ENCODE assay signal across 12 mouse cellular contexts in the genomic region with DNA sequence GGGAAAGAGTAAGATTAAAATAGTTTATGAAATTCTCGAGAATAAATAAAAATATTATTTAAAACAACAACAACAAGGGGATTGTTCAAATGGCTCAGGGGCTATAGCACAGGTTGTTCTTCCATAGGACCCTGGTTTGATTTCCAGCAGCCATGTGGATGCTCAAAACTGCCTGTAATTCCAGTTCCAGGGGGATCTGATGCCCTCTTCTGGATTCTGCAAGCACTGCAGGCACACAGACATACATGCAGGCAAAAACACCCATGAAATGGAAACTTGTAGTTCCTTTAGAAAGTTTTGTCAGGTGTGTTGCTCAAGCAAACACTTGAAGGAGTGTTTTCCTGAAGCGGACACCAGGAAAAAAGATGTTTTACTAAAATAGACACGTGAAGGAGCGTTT. TPM values are rescaled to one million over a fixed set of nuclear protein-coding genes. Genes with fewer than 3 reads are reported as not detected.
DNase-seq lines count a peak whose midpoint lies in the region; ATAC-seq and TF ChIP-seq lines count a peak whose summit lies in the region.
"Had no signal": no experiment of that assay in that cellular context is flagged by ENCODE, and none has a peak within 500 bp of the region (broad histone marks: within the 10 kb centered on the region; RNA-seq: fewer than 3 reads in every experiment).

No protein-coding gene starts in this region.

- no peak for TF ChIP-seq EP300 in heart, postnatal 0 days (IDR thresholded peaks at IDR 0.05; ENCODE audit: low read depth)
- no peak for TF ChIP-seq EP300 in lung, postnatal 0 days (IDR thresholded peaks at IDR 0.05)

- WGBS in heart, postnatal 0 days, result 68% methylated on average over 4 of the region's 4 CpGs
- whole genome bisulfite sequencing in lung, postnatal 0 days, result 62% methylated on average over 4 of the region's 4 CpGs

- H3K36me3 ChIP-seq in heart, postnatal 0 days (replicated peaks; ENCODE audit: control insufficient read depth, insufficient read depth, low read length), result no peaks in the 10 kb centered on the region
- H3K36me3 ChIP-seq in lung, postnatal 0 days (ENCODE audit: insufficient read depth, low read length), result no peaks in the 10 kb centered on the region
- H3K36me3 ChIP-seq: hindbrain, embryonic 12.5 days; lung, embryonic 15.5 days had no signal

- no peak for ATAC-seq in heart, postnatal 0 days (ENCODE audit: insufficient read depth, low read depth)
- ATAC-seq in lung, postnatal 0 days, result no peak
- ATAC-seq: Patski had no signal

- DNase-seq in heart, postnatal 0 days (ENCODE audit: low spot score), result no peak
- DNase-seq in heart, adult 11 months, result no peak
- no peak for DNase-seq in lung, postnatal 0 days (ENCODE audit: low spot score)
- no peak for DNase-seq in lung, postnatal 25 days (ENCODE audit: low spot score)
- DNase-seq in ZHBTc4 (ENCODE audit: low read depth, low spot score), result peak; percentile 56
- DNase-seq in retina, embryonic 14.5 days (ENCODE audit: low spot score), result peak; percentile 11
- no peak for DNase-seq in urinary bladder, postnatal 10 days (ENCODE audit: low spot score)
- DNase-seq in urinary bladder, postnatal 4 days (ENCODE audit: low spot score in 2 of 2), result no peak
- DNase-seq: layer of hippocampus, adult 9-11 months had no signal

- no peak overlapping the region for H3K4me2 ChIP-seq in heart, postnatal 0 days (ENCODE audit: low read depth, low read length)
- H3K4me2 ChIP-seq in lung, postnatal 0 days (replicated peaks; ENCODE audit: low read depth, low read length), result no peak overlapping the region
- H3K4me2 ChIP-seq: hindbrain, embryonic 12.5 days; lung, embryonic 15.5 days had no signal

- H3K9me3 ChIP-seq in heart, postnatal 0 days (replicated peaks; ENCODE audit: control insufficient read depth, low read length), result peaks cover 4% of the 10 kb centered on the region; the same call in 1 of the 2 replicates
- H3K9me3 ChIP-seq in lung, postnatal 0 days (ENCODE audit: low read length), result no peaks in the 10 kb centered on the region
- H3K9me3 ChIP-seq: hindbrain, embryonic 12.5 days; lung, embryonic 15.5 days had no signal

- H3K4me1 ChIP-seq in heart, postnatal 0 days (ENCODE audit: control insufficient read depth, insufficient read depth), result no peaks in the 10 kb centered on the region
- no peaks in the 10 kb centered on the region for H3K4me1 ChIP-seq in lung, postnatal 0 days (ENCODE audit: insufficient read depth, low read depth, low read length)
- H3K4me1 ChIP-seq: hindbrain, embryonic 12.5 days; lung, embryonic 15.5 days had no signal

- no peak overlapping the region for H3K9ac ChIP-seq in heart, postnatal 0 days (replicated peaks; ENCODE audit: low read depth, low read length)
- no peak overlapping the region for H3K9ac ChIP-seq in lung, postnatal 0 days (replicated peaks; ENCODE audit: low read depth)
- H3K9ac ChIP-seq: hindbrain, embryonic 12.5 days; lung, embryonic 15.5 days had no signal

- TF ChIP-seq CTCF in heart, postnatal 0 days (IDR thresholded peaks at IDR 0.05; ENCODE audit: low read depth), result peak; percentile 34
- peak; percentile 44 for TF ChIP-seq CTCF in lung, postnatal 0 days (IDR thresholded peaks at IDR 0.05)

- no peak overlapping the region for H3K4me3 ChIP-seq in heart, postnatal 0 days (ENCODE audit: low read depth, low read length)
- H3K4me3 ChIP-seq in lung, postnatal 0 days (ENCODE audit: low read depth, low read length), result no peak overlapping the region
- H3K4me3 ChIP-seq: hindbrain, embryonic 12.5 days; lung, embryonic 15.5 days had no signal

- no peaks in the 10 kb centered on the region for H3K27me3 ChIP-seq in heart, postnatal 0 days (ENCODE audit: control insufficient read depth, insufficient read depth, low read length)
- H3K27me3 ChIP-seq in lung, postnatal 0 days (replicated peaks; ENCODE audit: insufficient read depth, low read length), result no peaks in the 10 kb centered on the region
- H3K27me3 ChIP-seq: hindbrain, embryonic 12.5 days; lung, embryonic 15.5 days had no signal

- no peak overlapping the region for H3K27ac ChIP-seq in heart, postnatal 0 days (ENCODE audit: low read depth)
- no peak overlapping the region for H3K27ac ChIP-seq in lung, postnatal 0 days (ENCODE audit: low read length)
- H3K27ac ChIP-seq: hindbrain, embryonic 12.5 days; lung, embryonic 15.5 days had no signal

RNA-seq across cellular contexts. Expression of gene Ccnf, which starts 31.4 kb away (rescaled TPM):
- total RNA-seq in heart, postnatal 0 days (2014; rRNA removed; ENCODE audit: low replicate concordance), result 12.4 and 13.8 TPM in 2 replicates
- 7.2 and 7.5 TPM in 2 replicates for polyA plus RNA-seq in heart, postnatal 0 days (2015; fragmentation: Nextera tagmentation; extraction: Ambion mirVana)
- polyA plus RNA-seq in lung, postnatal 0 days (2015; fragmentation: Nextera tagmentation; extraction: Ambion mirVana), result 2.8 and 4.5 TPM in 2 replicates

Comparison
In these comparisons a context has a peak if more than half of its experiments do, and no peak if none do; other contexts are left out.
1. DNase-seq: peak in ZHBTc4 (single experiment) and retina, embryonic 14.5 days (single experiment); none in heart, postnatal 0 days (single experiment), heart, adult 11 months (single experiment), lung, postnatal 0 days (single experiment), lung, postnatal 25 days (single experiment), urinary bladder, postnatal 10 days (single experiment) and urinary bladder, postnatal 4 days (0 of 2).